Mouse (Mus musculus) kidney, adult 2 months (tissue): ENCODE measurements around the gene Arl15. TPM values are rescaled to one million over a fixed set of nuclear protein-coding genes. Genes with fewer than 3 reads are reported as not detected.

Source experiments
- DNase-seq: peaks from one replicate; pipeline ENCODE4 v3.0.0; 2021
- H3K27ac ChIP-seq: fragments of 200-500 bp; 2 replicates; pipeline ENCODE4 v1.5.1; 2012; ENCODE audit warnings: low read depth, low read length, control low read depth, inconsistent platforms; ENCODE audit not compliant: insufficient read depth
- H3K27me3 ChIP-seq: fragments of 200-500 bp; replicated peaks from 2 replicates; pipeline ENCODE4 v1.6.1; 2012; ENCODE audit warnings: mild to moderate bottlenecking, moderate library complexity, low read length, inconsistent platforms; ENCODE audit not compliant: control insufficient read depth, insufficient read depth
- H3K36me3 ChIP-seq: fragments of 200-500 bp; 2 replicates; pipeline ENCODE4 v1.6.1; 2012; ENCODE audit warnings: mild to moderate bottlenecking, moderate library complexity, low read length, inconsistent platforms; ENCODE audit not compliant: control insufficient read depth, insufficient read depth
- H3K4me1 ChIP-seq: fragments of 200-500 bp; 2 replicates; pipeline ENCODE4 v1.6.1; 2011; ENCODE audit warnings: low read length; ENCODE audit not compliant: control insufficient read depth, insufficient read depth
- H3K4me3 ChIP-seq: fragments of 200-500 bp; 2 replicates; pipeline ENCODE4 v1.5.1; 2011; ENCODE audit warnings: mild to moderate bottlenecking, low read depth, low read length, control low read depth; ENCODE audit not compliant: insufficient read depth
- CTCF ChIP-seq: fragments of 200-500 bp; conservative IDR thresholded peaks from 2 replicates; pipeline ENCODE4 v1.5.1; 2011; ENCODE audit warnings: low read depth, mild to moderate bottlenecking, control low read depth, low read length, moderate library complexity, mixed read lengths; ENCODE audit not compliant: insufficient read depth, insufficient read length
- POLR2A ChIP-seq: fragments of 200-500 bp; IDR thresholded peaks from one replicate; pipeline ENCODE4 v1.6.1; 2011; ENCODE audit warnings: low read depth, low read length, control low read depth
- WGBS: fragments of 180-500 bp; shearing (Covaris S2); methylation state at CpG from one replicate; pipeline ENCODE4 v1.1.7; 2018; 5-methylcytosine and 5-hydroxymethylcytosine counted together
- polyA plus RNA-seq: library from polyadenylated mRNA; depleted of rRNA; stranded (reverse); fragments of >200 nt; gene quantifications from 2 replicates; pipeline ENCODE4 v1.2.3, GENCODE M21; 2012

Gene Arl15
- polyA plus RNA-seq, 1 experiment = 9.4 TPM

DNA sequence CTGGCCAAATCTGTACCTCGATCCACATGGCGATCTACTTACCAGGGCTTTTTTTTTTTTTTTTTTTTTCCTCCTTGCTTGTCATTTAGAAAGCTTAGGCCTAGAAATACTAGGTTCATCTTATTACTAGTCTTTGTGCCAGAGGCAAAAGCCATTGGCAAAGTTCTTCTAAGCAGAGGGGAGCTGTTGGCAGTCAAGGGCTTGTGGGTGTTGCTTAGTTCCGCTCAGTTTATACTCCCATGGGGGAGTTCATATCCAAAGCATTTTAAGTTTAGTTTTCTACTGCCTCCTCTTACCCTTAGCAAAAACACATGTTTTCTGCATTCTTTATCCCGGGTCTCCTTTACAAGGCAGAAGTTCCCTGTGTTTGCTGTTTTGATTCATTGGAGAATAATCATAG lies 325.5 kb downstream of the Arl15 start:
- TF ChIP-seq CTCF = no peak
- TF ChIP-seq POLR2A = no peak
- H3K27me3 ChIP-seq = no peaks in the 10 kb centered on the region
- no peaks in the 10 kb centered on the region for H3K4me1 ChIP-seq
- no peak overlapping the region for H3K27ac ChIP-seq
- 91% methylated on average over 4 of the region's 4 CpGs for WGBS
- no peak for DNase-seq
- no peaks in the 10 kb centered on the region for H3K36me3 ChIP-seq
- no peak overlapping the region for H3K4me3 ChIP-seq

DNA sequence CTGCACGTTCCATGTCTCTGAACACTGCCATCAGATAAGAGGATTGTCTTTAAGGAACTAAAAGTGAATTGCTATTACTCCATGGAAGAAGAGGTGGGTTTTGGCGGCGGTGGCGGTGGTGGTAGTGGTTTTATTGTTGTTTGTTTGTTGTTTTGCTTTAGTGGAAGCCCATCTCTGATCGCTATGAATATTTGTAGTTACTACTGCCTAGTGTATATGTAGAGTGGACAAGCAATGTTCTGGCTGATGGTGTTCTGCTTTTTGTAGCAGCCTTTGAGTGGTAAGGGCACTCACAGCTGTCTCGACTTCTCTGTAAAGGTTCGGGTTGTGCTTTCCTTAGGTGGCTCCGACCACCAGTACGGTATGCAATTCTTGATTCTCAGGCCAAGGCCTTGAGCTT lies 327.3 kb downstream of the Arl15 start:
- H3K27ac ChIP-seq = no peak overlapping the region
- no peaks in the 10 kb centered on the region for H3K4me1 ChIP-seq
- H3K4me3 ChIP-seq = no peak overlapping the region
- no peaks in the 10 kb centered on the region for H3K36me3 ChIP-seq
- H3K27me3 ChIP-seq = no peaks in the 10 kb centered on the region
- WGBS = 92% methylated on average over 9 of the region's 9 CpGs
- TF ChIP-seq POLR2A (no peak), CTCF (no peak)
- DNase-seq = no peak

DNA sequence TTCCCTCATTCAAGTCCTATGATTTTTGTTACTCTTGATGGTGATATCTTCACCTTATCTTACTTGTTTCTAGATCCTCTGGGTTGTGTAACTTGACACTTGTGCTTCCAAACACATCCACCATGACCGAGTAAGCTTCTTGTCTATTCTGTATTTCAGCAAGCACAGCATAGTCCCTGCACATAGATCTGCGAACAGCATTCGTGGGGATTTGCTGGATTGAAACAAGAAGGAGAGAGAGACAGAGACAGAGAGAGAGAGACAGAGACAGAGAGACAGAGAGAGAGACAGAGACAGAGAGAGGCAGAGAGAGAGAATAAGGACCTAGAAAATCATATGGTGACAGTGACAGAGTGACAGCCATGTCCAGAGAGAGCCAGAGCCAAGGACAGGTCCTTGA lies 329.1 kb downstream of the Arl15 start:
- no peak for DNase-seq
- Histone ChIP-seq H3K27ac (no peak overlapping the region), H3K27me3 (no peaks in the 10 kb centered on the region), H3K36me3 (no peaks in the 10 kb centered on the region), H3K4me3 (no peak overlapping the region), H3K4me1 (no peaks in the 10 kb centered on the region)
- 90% methylated on average over 3 of the region's 3 CpGs for WGBS
- no peak for TF ChIP-seq CTCF
- TF ChIP-seq POLR2A = no peak

- no peaks in the 10 kb centered on the region for H3K27me3 ChIP-seq
- DNase-seq = no peak
- TF ChIP-seq POLR2A (no peak), CTCF (no peak)
- no peak overlapping the region for H3K4me3 ChIP-seq
- H3K36me3 ChIP-seq = no peaks in the 10 kb centered on the region
- H3K4me1 ChIP-seq = no peaks in the 10 kb centered on the region
- 94% methylated on average over 10 of the region's 10 CpGs for WGBS
- no peak overlapping the region for H3K27ac ChIP-seq
These were observed 330.1 kb downstream of the Arl15 start for GRCm38 (mm10) chr13:114124385-114124784.

DNA sequence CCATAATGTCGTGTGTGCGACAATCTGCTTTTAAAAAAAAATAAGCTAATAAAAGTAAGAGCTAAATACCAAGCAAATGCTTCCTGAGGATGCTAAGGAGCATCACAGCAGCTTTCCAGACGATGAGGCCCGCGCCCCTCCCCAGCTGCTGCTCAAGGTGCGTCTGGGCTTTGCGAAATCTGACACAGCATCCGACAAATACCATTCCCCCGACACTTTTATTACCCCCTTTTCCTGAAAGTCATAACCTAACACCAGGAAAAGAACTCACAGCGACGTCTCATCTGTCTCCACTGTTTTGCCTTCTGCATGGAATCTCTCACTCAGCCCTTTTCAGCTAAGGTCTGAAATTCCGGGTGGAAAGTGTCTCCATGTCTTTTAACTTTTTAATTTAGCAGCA lies 330.7 kb downstream of the Arl15 start:
- Histone ChIP-seq H3K4me1 (no peaks in the 10 kb centered on the region), H3K27me3 (no peaks in the 10 kb centered on the region), H3K27ac (no peak overlapping the region), H3K4me3 (no peak overlapping the region), H3K36me3 (no peaks in the 10 kb centered on the region)
- WGBS = 49% methylated on average over 12 of the region's 12 CpGs
- no peak for DNase-seq
- no peak for TF ChIP-seq POLR2A
- TF ChIP-seq CTCF = no peak

- TF ChIP-seq POLR2A (no peak), CTCF (no peak)
- no peak for DNase-seq
- no peaks in the 10 kb centered on the region for H3K36me3 ChIP-seq
- no peak overlapping the region for H3K4me3 ChIP-seq
- WGBS = 78% methylated on average over 2 of the region's 2 CpGs
- H3K27me3 ChIP-seq = no peaks in the 10 kb centered on the region
- no peaks in the 10 kb centered on the region for H3K4me1 ChIP-seq
- H3K27ac ChIP-seq = no peak overlapping the region
These were observed 334.1 kb downstream of the Arl15 start for GRCm38 (mm10) chr13:114128366-114128765.

GRCm38 (mm10) chr13:114129986-114130385 lies 335.7 kb downstream of the Arl15 start:
- 71% methylated on average over 11 of the region's 11 CpGs for WGBS
- H3K27me3 ChIP-seq = no peaks in the 10 kb centered on the region

More at GRCm38 (mm10) chr13:114129986-114130385, 335.7 kb downstream of the Arl15 start:
- H3K4me3 ChIP-seq = no peak overlapping the region
- no peak for DNase-seq
- TF ChIP-seq CTCF = no peak
- TF ChIP-seq POLR2A = no peak
- H3K27ac ChIP-seq = no peak overlapping the region
- no peaks in the 10 kb centered on the region for H3K4me1 ChIP-seq
- no peaks in the 10 kb centered on the region for H3K36me3 ChIP-seq
